Mouse (Mus musculus) forebrain, embryonic 12.5 days (tissue): Measurements from ENCODE around the gene Prkce. TPM values are rescaled to one million over a fixed set of nuclear protein-coding genes. Genes with fewer than 3 reads are reported as not detected.

Experiments used
- ATAC-seq: fragments of 200-750 bp; cut with Nextera tagmentation; 2 replicates; pipeline ENCODE4 v1.8.0; 2017; ENCODE audit warnings: moderate TSS enrichment; ENCODE audit not compliant: low FRiP score
- H3K27ac ChIP-seq: fragments of 300-500 bp; sonication (generic); 2 replicates; pipeline ENCODE4 v1.5.1; 2016; ENCODE audit warnings: mild to moderate bottlenecking
- H3K27me3 ChIP-seq: fragments of 300-500 bp; sonication (generic); 2 replicates; pipeline ENCODE4 v1.6.1; 2016; ENCODE audit warnings: mild to moderate bottlenecking
- H3K36me3 ChIP-seq: fragments of 300-500 bp; sonication (generic); replicated peaks from 2 replicates; pipeline ENCODE4 v1.6.1; 2016; ENCODE audit warnings: mild to moderate bottlenecking
- H3K4me1 ChIP-seq: fragments of 300-500 bp; sonication (generic); 2 replicates; pipeline ENCODE4 v1.6.1; 2016
- H3K4me2 ChIP-seq: fragments of 300-500 bp; sonication (generic); 2 replicates; pipeline ENCODE4 v1.6.1; 2016; ENCODE audit warnings: mild to moderate bottlenecking, moderate library complexity
- H3K4me3 ChIP-seq: fragments of 300-500 bp; sonication (generic); replicated peaks from 2 replicates; pipeline ENCODE4 v1.5.1; 2016; ENCODE audit warnings: mild to moderate bottlenecking
- H3K9ac ChIP-seq: fragments of 300-500 bp; sonication (generic); 2 replicates; pipeline ENCODE4 v1.6.1; 2016; ENCODE audit warnings: mild to moderate bottlenecking
- H3K9me3 ChIP-seq: fragments of 300-500 bp; sonication (generic); 2 replicates; pipeline ENCODE4 v1.6.1; 2016
- WGBS: fragments of 180-500 bp; shearing (Covaris S2); methylation state at CpG from one replicate; pipeline ENCODE4 v1.1.7; 2016; 5-methylcytosine and 5-hydroxymethylcytosine counted together
- polyA plus RNA-seq: library from polyadenylated mRNA; unstranded; fragments of >200 nt; fragmentation: Nextera tagmentation; extraction: Ambion mirVana; gene quantifications from 2 replicates; pipeline ENCODE4 v1.2.1, GENCODE M21; 2016

Gene Prkce
- polyA plus RNA-seq, 1 experiment from 2014 or later: 6.0 TPM

DNA sequence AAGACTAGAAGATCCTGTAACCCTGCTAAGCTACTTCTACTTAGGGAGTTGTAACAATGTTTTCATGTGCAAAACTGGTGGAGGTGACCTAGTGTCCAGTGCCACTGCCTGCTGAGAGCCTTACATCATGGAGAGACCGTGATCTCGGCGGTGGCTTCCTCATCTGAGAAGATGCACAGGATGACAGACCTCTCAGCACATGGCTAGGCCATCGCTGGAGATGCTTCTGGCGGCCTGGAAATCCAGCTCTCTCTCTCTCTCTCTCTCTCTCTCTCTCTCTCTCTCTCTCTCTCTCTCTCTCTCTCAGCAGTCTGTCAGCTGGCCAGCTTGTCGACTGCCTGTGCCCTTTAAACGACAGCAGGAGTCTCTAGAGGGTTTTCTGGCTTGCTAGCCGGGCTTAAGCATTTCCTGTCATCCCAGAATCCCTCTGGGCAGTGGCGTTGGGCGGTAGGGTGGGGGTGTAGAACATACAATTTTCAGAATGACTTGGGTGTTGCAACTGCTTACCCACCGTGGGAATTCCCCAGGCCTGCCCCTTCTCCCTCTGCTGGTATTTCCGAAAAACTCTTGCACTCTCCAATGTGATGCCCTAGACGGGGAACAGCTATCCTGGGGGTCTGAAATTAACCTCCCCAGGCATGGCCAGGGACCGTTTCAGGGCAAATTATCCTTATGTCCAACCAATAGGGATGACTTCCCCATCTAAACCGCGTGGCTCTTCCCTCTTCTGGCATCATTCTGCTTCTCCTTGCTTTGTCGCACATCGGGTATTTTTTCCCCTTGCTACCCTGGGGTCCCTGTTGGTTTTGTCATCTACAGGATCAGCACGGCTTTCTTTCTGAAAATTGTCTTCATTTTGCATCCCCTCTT lies 340.0 kb downstream of the Prkce start:
- ATAC-seq: no peak
- Histone ChIP-seq H3K36me3 (no peaks in the 10 kb centered on the region), H3K4me1 (no peaks in the 10 kb centered on the region; the same call in 1 of the 2 replicates), H3K4me2 (no peak overlapping the region), H3K9ac (no peak overlapping the region), H3K9me3 (no peaks in the 10 kb centered on the region), H3K27ac (no peak overlapping the region), H3K4me3 (no peak overlapping the region), H3K27me3 (no peaks in the 10 kb centered on the region)
- 77% methylated on average over 19 of the region's 19 CpGs for WGBS

DNA sequence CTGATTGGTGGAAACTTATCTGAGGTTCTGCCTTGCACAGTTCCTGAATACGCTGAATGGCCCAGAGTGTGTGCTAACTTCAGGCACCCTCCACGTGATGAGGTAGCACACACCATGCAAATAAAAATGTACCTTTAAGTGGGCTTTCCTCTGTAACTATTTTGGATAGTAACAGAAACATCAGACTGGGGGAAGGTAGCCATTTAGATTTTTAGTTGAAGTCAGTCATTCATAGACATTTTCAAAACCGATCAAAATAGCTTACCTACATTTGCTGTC lies 340.6 kb downstream of the Prkce start:
- H3K4me1 ChIP-seq: no peaks in the 10 kb centered on the region; the same call in 1 of the 2 replicates
- no peaks in the 10 kb centered on the region for H3K9me3 ChIP-seq
- H3K27ac ChIP-seq: no peak overlapping the region
- no peak overlapping the region for H3K9ac ChIP-seq
- H3K36me3 ChIP-seq: no peaks in the 10 kb centered on the region
- WGBS: 94% methylated on average over 3 of the region's 3 CpGs
- H3K27me3 ChIP-seq: no peaks in the 10 kb centered on the region
- no peak overlapping the region for H3K4me2 ChIP-seq
- no peak overlapping the region for H3K4me3 ChIP-seq
- ATAC-seq: no peak

GRCm38 (mm10) chr17:86509871-86510270 lies 342.3 kb downstream of the Prkce start:
- no peak for ATAC-seq
- H3K4me1 ChIP-seq: no peaks in the 10 kb centered on the region; the same call in 1 of the 2 replicates

DNA sequence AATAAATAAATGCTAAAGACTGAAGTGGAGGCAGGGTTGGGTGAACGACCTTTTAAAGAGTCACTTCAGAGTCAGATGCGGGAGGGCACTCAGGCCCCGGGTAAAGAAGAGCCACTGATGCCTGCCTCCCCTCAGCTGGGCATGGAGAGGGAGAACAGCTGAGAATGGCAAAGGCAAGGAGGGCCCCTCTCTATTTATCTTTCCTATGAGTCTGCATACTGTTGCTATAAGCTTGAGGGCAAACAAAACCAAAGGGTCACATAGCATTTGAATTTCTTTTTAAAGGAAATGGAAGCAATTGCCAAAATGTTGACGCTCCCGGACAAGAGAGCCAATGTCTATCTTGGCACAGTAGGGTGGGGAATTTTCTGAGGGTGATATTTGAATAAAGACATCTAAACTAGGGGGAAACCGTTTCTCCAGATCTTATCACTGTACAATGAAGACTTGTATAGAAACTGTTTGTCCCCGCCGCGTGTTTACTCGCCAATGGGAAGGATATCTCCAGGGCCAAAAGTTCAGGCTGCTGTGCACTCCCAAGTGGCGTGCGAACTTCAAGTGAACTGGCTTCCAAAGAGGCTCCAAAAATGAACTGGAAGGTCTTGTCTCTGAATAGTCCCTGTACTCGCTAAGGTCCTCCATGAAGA lies 347.5 kb downstream of the Prkce start:
- H3K9ac ChIP-seq: no peak overlapping the region
- no peaks in the 10 kb centered on the region for H3K36me3 ChIP-seq
- WGBS: 88% methylated on average over 13 of the region's 13 CpGs
- H3K27ac ChIP-seq: no peak overlapping the region
- H3K4me1 ChIP-seq: no peaks in the 10 kb centered on the region
- no peaks in the 10 kb centered on the region for H3K27me3 ChIP-seq
- H3K4me2 ChIP-seq: no peak overlapping the region
- H3K4me3 ChIP-seq: no peak overlapping the region
- no peaks in the 10 kb centered on the region for H3K9me3 ChIP-seq
- ATAC-seq: no peak

More at GRCm38 (mm10) chr17:86509871-86510270, 342.3 kb downstream of the Prkce start:
- Histone ChIP-seq H3K4me3 (no peak overlapping the region), H3K27me3 (no peaks in the 10 kb centered on the region), H3K36me3 (no peaks in the 10 kb centered on the region), H3K9ac (no peak overlapping the region), H3K4me2 (no peak overlapping the region), H3K27ac (no peak overlapping the region), H3K9me3 (no peaks in the 10 kb centered on the region)
- 86% methylated on average over 5 of the region's 5 CpGs for WGBS

GRCm38 (mm10) chr17:86516630-86517029 lies 349.0 kb downstream of the Prkce start:
- no peak overlapping the region for H3K27ac ChIP-seq
- no peaks in the 10 kb centered on the region for H3K4me1 ChIP-seq
- no peak overlapping the region for H3K4me2 ChIP-seq
- no peaks in the 10 kb centered on the region for H3K36me3 ChIP-seq
- no peak overlapping the region for H3K4me3 ChIP-seq
- no peaks in the 10 kb centered on the region for H3K9me3 ChIP-seq
- no peaks in the 10 kb centered on the region for H3K27me3 ChIP-seq
- WGBS: 92% methylated on average over 5 of the region's 5 CpGs
- no peak for ATAC-seq
- H3K9ac ChIP-seq: no peak overlapping the region

DNA sequence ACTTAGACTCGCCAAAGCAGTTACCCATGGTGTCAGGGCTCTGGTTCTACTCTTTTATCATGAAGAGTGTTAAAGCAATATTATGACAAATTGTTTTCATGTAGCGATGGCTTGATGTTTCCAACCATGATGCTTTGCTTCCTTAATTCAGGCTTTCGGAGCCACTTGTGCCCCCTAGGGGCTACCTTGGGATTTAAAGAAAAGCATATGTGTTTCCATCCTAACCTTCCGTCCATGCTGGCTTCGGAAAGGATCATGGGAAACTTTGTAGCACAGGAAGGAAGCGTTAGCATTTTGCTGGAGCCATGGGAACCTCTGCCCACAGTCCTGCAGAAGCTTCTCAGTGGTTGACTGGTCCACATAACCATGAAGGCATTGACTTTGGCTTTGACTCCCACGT lies 351.0 kb downstream of the Prkce start:
- 89% methylated on average over 7 of the region's 7 CpGs for WGBS
- H3K9me3 ChIP-seq: no peaks in the 10 kb centered on the region
- H3K4me3 ChIP-seq: no peak overlapping the region
- ATAC-seq: no peak
- H3K36me3 ChIP-seq: no peaks in the 10 kb centered on the region
- no peak overlapping the region for H3K4me2 ChIP-seq
- H3K27me3 ChIP-seq: no peaks in the 10 kb centered on the region
- no peak overlapping the region for H3K9ac ChIP-seq
- no peaks in the 10 kb centered on the region for H3K4me1 ChIP-seq
- no peak overlapping the region for H3K27ac ChIP-seq

GRCm38 (mm10) chr17:86521252-86521651 lies 353.7 kb downstream of the Prkce start:
- Histone ChIP-seq H3K9me3 (no peaks in the 10 kb centered on the region), H3K4me3 (no peak overlapping the region), H3K27ac (no peak overlapping the region), H3K4me1 (no peaks in the 10 kb centered on the region), H3K36me3 (no peaks in the 10 kb centered on the region), H3K4me2 (no peak overlapping the region), H3K9ac (no peak overlapping the region), H3K27me3 (no peaks in the 10 kb centered on the region)
- 92% methylated on average over 11 of the region's 11 CpGs for WGBS
- no peak for ATAC-seq

- no peak overlapping the region for H3K27ac ChIP-seq
- ATAC-seq: no peak
- H3K4me2 ChIP-seq: no peak overlapping the region
- H3K9me3 ChIP-seq: no peaks in the 10 kb centered on the region
- H3K9ac ChIP-seq: no peak overlapping the region
- no peaks in the 10 kb centered on the region for H3K27me3 ChIP-seq
- 91% methylated on average over 5 of the region's 5 CpGs for WGBS
- H3K4me1 ChIP-seq: no peaks in the 10 kb centered on the region
- no peak overlapping the region for H3K4me3 ChIP-seq
- H3K36me3 ChIP-seq: no peaks in the 10 kb centered on the region
These were observed 355.1 kb downstream of the Prkce start for GRCm38 (mm10) chr17:86522649-86523048.

- Histone ChIP-seq H3K4me2 (no peak overlapping the region), H3K4me3 (no peak overlapping the region), H3K9me3 (no peaks in the 10 kb centered on the region), H3K27me3 (no peaks in the 10 kb centered on the region), H3K4me1 (no peaks in the 10 kb centered on the region), H3K9ac (no peak overlapping the region), H3K27ac (no peak overlapping the region), H3K36me3 (no peaks in the 10 kb centered on the region)
- 80% methylated on average over 3 of the region's 3 CpGs for WGBS
- no peak for ATAC-seq
These were observed 355.8 kb downstream of the Prkce start for GRCm38 (mm10) chr17:86523374-86523773.

DNA sequence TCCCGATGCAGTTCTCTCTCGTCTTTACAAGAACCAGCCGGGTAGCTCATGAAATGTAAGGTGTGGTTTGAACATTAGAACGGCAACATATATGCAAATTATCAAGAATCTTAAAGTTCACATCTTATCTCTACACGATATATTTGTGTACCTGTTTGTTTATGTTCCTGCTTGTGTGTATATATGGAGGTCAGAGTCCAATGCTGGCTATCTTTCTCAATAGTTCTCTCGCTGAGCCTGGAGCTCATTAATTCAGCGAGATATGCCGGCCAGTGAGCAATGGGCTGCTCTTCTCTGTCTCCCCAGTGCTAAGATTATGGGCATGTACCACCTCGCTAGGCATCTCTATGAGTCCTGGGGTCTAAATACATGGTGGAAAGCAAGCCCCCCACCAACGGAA lies 356.3 kb downstream of the Prkce start:
- Histone ChIP-seq H3K9me3 (no peaks in the 10 kb centered on the region), H3K36me3 (no peaks in the 10 kb centered on the region), H3K27ac (no peak overlapping the region), H3K27me3 (no peaks in the 10 kb centered on the region), H3K4me3 (no peak overlapping the region), H3K4me2 (no peak overlapping the region), H3K4me1 (no peaks in the 10 kb centered on the region), H3K9ac (no peak overlapping the region)
- no peak for ATAC-seq
- WGBS: 93% methylated on average over 10 of the region's 10 CpGs

DNA sequence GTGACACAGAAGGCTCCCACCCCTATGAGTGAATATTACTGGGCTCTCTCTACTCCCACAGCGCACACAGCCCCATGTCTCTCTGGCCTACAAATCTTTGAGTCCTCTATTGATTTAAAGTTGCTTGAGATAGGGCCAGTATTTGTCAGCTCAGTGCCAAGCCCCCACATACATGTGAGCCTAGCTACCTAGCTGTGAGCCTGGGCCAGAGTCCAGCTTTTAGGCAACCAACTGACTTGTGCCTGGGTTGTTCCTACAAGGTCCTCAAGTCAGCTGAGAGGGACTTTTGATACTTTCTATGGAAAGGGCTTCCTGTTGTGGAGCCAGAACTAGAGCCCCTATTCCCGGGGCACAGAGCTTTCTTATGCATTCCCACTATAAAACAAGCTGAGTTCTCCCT lies 357.5 kb downstream of the Prkce start:
- Histone ChIP-seq H3K9ac (no peak overlapping the region), H3K4me3 (no peak overlapping the region), H3K27ac (no peak overlapping the region), H3K27me3 (no peaks in the 10 kb centered on the region), H3K4me2 (no peak overlapping the region), H3K9me3 (no peaks in the 10 kb centered on the region), H3K4me1 (no peaks in the 10 kb centered on the region), H3K36me3 (no peaks in the 10 kb centered on the region)
- WGBS: 95% methylated on average over 2 of the region's 2 CpGs
- no peak for ATAC-seq

DNA sequence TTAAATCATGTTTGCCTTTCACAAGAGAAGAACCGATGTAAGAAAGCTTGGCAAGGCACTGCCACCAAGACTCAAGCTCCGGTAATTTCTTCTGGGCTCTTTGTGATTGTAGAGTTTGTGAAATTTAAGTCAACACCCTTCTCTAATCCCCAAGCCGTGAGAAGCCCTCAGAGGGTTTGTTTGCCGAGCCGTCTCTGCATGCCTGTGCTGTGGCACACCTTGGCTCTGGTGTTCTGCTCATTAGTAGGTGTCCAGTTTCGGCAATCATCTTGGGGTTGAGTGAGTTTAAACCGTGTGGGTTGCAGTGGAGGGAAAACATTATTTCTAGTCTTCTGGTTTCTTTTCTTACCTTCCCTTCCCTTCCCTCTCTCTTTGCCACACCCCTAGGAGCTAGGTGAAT lies 358.4 kb downstream of the Prkce start:
- no peak overlapping the region for H3K4me2 ChIP-seq
- no peaks in the 10 kb centered on the region for H3K4me1 ChIP-seq
- ATAC-seq: no peak
- H3K27ac ChIP-seq: no peak overlapping the region
- H3K27me3 ChIP-seq: no peaks in the 10 kb centered on the region
- no peaks in the 10 kb centered on the region for H3K36me3 ChIP-seq
- H3K9ac ChIP-seq: no peak overlapping the region
- H3K4me3 ChIP-seq: no peak overlapping the region
- WGBS: 89% methylated on average over 7 of the region's 7 CpGs
- no peaks in the 10 kb centered on the region for H3K9me3 ChIP-seq

GRCm38 (mm10) chr17:86527298-86527697 lies 359.7 kb downstream of the Prkce start:
- WGBS: 94% methylated on average over 5 of the region's 5 CpGs
- H3K4me1 ChIP-seq: 0 out of 2 replicates have a peak, but pooled peaks cover under 1% of the 10 kb centered on the region
- H3K36me3 ChIP-seq: no peaks in the 10 kb centered on the region
- H3K27ac ChIP-seq: no peak overlapping the region
- H3K4me2 ChIP-seq: no peak overlapping the region
- no peak overlapping the region for H3K4me3 ChIP-seq
- no peaks in the 10 kb centered on the region for H3K27me3 ChIP-seq
- no peak for ATAC-seq
- no peak overlapping the region for H3K9ac ChIP-seq
- H3K9me3 ChIP-seq: no peaks in the 10 kb centered on the region
